Mouse (Mus musculus): ENCODE results near the gene Mmp13.
"Not testable (repeated sequence)": the region's sequence is repeated elsewhere in the genome, so short reads cannot be mapped to it uniquely, and the experiment has no call there.

- TF ChIP-seq FLI1 (IDR thresholded peaks at IDR 0.05; ENCODE audit: low read length); GATA1 (IDR thresholded peaks at IDR 0.05; ENCODE audit: borderline replicate concordance, low read length): not testable (repeated sequence)
These were observed 11.0 kb downstream of the Mmp13 start for GRCm38 (mm10) chr9:7283303-7283684.
